Mouse (Mus musculus) myocyte (in vitro differentiated cells): ENCODE measurements at regions not wholly inside any gene's neighbourhood (a gene's known extent, or its start where the extent isn't known, plus 50 kb on each side); places are given as distances from the start of the nearest gene placed in this dataset.

Experiments
- H3K27me3 ChIP-seq: one replicate; pipeline ENCODE4 v1.6.1; 2011; ENCODE audit not compliant: control insufficient read depth, insufficient read depth, insufficient read length
- H3K36me3 ChIP-seq: one replicate; pipeline ENCODE4 v1.6.1; 2011; ENCODE audit not compliant: control insufficient read depth, insufficient read depth
- H3K4me2 ChIP-seq: one replicate; pipeline ENCODE4 v1.6.1; 2011; ENCODE audit warnings: low read depth, control low read depth
- H3K4me3 ChIP-seq: one replicate; pipeline ENCODE4 v1.5.1; 2011; ENCODE audit warnings: mild to moderate bottlenecking, control low read depth, moderate library complexity
- H3K79me2 ChIP-seq: one replicate; pipeline ENCODE4 v1.6.1; 2011; ENCODE audit not compliant: control insufficient read depth, insufficient read depth
- H3ac ChIP-seq: one replicate; pipeline ENCODE4 v1.6.1; 2011; ENCODE audit not compliant: control insufficient read depth, insufficient read length
- CEBPB ChIP-seq: IDR thresholded peaks from 2 replicates; pipeline ENCODE4 v1.6.1; 2011; ENCODE audit warnings: mild to moderate bottlenecking, moderate library complexity; ENCODE audit not compliant: poor library complexity, insufficient read depth, severe bottlenecking
- E2F4 ChIP-seq: IDR thresholded peaks from one replicate; pipeline ENCODE4 v1.6.1; 2011; ENCODE audit warnings: mild to moderate bottlenecking, control low read depth, moderate library complexity; ENCODE audit not compliant: insufficient read depth
- MAX ChIP-seq: IDR thresholded peaks from one replicate; pipeline ENCODE4 v1.6.1; 2011; ENCODE audit warnings: low read depth, mild to moderate bottlenecking, control low read depth
- MYOD1 ChIP-seq, 3 experiments: IDR thresholded peaks; one replicate each; pipeline ENCODE4 v1.6.1; 2011; ENCODE audit warnings: control low read depth in 2 of 3, low read depth in 2 of 3, mild to moderate bottlenecking in 2 of 3, moderate library complexity in 1 of 3; ENCODE audit not compliant: insufficient read length in 2 of 3, control insufficient read depth in 1 of 3
- MYOG ChIP-seq, 3 experiments: IDR thresholded peaks; one replicate each; pipeline ENCODE4 v1.6.1; 2011; ENCODE audit warnings: control low read depth in 2 of 3, low read depth in 2 of 3, mild to moderate bottlenecking in 2 of 3; ENCODE audit not compliant: insufficient read length in 2 of 3, control insufficient read depth in 1 of 3, insufficient read depth in 1 of 3
- POLR2A ChIP-seq: IDR thresholded peaks from one replicate; pipeline ENCODE4 v1.6.1; 2011; ENCODE audit warnings: low read depth, mild to moderate bottlenecking, control low read depth, moderate library complexity; ENCODE audit not compliant: insufficient read length
- POLR2AphosphoS2 ChIP-seq: IDR thresholded peaks from one replicate; pipeline ENCODE4 v1.6.1; 2011; ENCODE audit warnings: low read depth, control low read depth; ENCODE audit not compliant: insufficient read length
- REST ChIP-seq: IDR thresholded peaks from one replicate; pipeline ENCODE4 v1.6.1; 2011; ENCODE audit warnings: mild to moderate bottlenecking, control low read depth, moderate library complexity; ENCODE audit not compliant: insufficient read depth, insufficient read length
- SRF ChIP-seq: IDR thresholded peaks from one replicate; pipeline ENCODE4 v1.6.1; 2011; ENCODE audit warnings: low read depth; ENCODE audit not compliant: control insufficient read depth, insufficient read length
- TCF12 ChIP-seq: IDR thresholded peaks from one replicate; pipeline ENCODE4 v1.6.1; 2011; ENCODE audit warnings: mild to moderate bottlenecking, control low read depth; ENCODE audit not compliant: poor library complexity, insufficient read depth, severe bottlenecking
- TCF3 ChIP-seq: IDR thresholded peaks from one replicate; pipeline ENCODE4 v1.6.1; 2011; ENCODE audit warnings: low read depth, control low read depth; ENCODE audit not compliant: insufficient read length
- USF1 ChIP-seq: IDR thresholded peaks from one replicate; pipeline ENCODE4 v1.6.1; 2011; ENCODE audit warnings: low read depth, mild to moderate bottlenecking, control low read depth, moderate library complexity

DNA sequence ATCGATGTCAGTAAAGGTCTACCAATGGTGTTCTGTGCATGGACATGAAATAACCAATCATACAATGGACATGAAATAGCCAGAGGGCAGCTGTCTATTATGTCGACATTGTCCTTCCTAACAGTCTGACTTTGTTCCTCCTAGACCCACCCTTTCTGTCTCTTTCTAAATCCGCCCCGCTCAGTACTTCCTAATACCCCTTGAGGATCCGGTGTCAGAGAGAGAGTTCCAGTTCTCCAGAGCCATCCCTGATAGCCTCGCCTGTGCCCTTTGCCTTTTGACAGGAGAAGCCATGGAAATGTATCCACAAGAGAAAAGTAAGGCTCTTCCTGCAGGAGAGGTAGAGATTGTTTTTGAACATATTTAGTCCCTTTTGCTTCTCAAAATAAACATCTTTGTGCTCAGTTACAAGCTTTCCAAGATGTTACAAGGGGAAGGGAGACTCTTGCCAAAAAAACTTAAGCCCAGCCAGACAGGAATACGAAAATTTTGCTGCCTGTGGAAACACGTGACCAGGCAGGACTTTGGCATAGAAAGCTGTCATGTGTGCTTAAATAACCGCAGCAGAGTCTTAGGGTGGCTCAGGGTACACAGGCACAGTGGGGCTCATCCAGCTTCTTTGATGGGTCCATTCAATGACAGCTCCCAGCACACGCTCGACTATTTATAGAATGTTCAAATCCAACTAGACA, 92.4 kb upstream of the Jade1 start:
- Histone ChIP-seq H3K36me3 (no peaks in the 10 kb centered on the region), H3K4me2 (no peak overlapping the region), H3K4me3 (no peak overlapping the region), H3K79me2 (no peaks in the 10 kb centered on the region), H3ac (no peak overlapping the region), H3K27me3 (no peaks in the 10 kb centered on the region)
- TF ChIP-seq MYOG (IDR thresholded peaks at IDR 0.05; ENCODE audit: control insufficient read depth in 1 of 3, insufficient read depth in 1 of 3, insufficient read length in 2 of 3, low read depth in 2 of 3): no peak
- peak; percentile 25 for TF ChIP-seq USF1

DNA sequence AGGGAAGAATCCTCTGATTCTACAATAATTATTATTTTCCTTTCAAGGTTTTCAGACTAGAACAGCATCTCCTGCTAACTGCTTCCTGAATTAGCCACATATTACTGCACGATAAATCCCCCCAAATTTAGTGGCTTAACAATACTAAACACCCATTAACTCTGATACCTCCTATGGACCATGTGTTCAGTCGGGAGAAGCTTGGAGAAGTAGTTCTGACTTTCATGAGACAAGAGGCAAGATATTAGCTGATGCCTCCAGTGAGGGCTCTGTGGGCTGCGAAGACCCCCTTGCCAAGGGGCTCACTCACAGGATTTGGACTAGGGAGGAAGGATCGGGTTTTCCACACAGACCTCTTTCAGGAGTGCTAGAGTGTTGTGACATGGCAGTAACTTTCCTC, 95.4 kb upstream of the Jade1 start:
- no peaks in the 10 kb centered on the region for H3K27me3 ChIP-seq
- H3K79me2 ChIP-seq: no peaks in the 10 kb centered on the region
- no peak overlapping the region for H3K4me2 ChIP-seq
- no peak overlapping the region for H3K4me3 ChIP-seq
- no peak overlapping the region for H3ac ChIP-seq
- H3K36me3 ChIP-seq: no peaks in the 10 kb centered on the region
- no peak for TF ChIP-seq SRF
- no peak for TF ChIP-seq CEBPB
- TF ChIP-seq MYOG (IDR thresholded peaks at IDR 0.05; ENCODE audit: control insufficient read depth in 1 of 3, insufficient read depth in 1 of 3, insufficient read length in 2 of 3, low read depth in 2 of 3): no peak
- TF ChIP-seq MAX: no peak
- no peak for TF ChIP-seq REST
- TF ChIP-seq TCF12: no peak
- TF ChIP-seq MYOD1 (IDR thresholded peaks at IDR 0.05; ENCODE audit: control insufficient read depth in 1 of 3, insufficient read length in 2 of 3, low read depth in 2 of 3): no peak
- TF ChIP-seq TCF3: no peak
- TF ChIP-seq USF1: no peak
- TF ChIP-seq POLR2A: no peak

DNA sequence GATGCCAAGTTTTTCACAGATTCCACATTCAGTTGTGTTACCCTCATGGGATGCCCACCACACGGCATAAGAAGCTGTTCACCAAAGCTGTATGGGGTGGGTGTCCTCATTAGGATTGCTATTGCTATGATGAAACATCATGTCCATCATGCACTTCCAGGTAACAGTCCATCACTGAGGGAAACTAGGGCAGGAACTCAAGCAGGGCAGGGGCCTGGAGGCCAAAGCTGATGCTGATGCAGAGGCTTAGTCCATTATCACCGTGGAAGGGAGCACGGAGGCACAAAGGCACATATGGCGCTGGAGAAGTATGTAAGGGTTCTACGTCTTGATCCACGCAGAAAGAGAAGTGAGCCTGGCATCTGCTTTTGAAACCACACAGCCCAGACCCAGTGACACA, 97.4 kb upstream of the Jade1 start:
- H3K27me3 ChIP-seq: no peaks in the 10 kb centered on the region
- no peaks in the 10 kb centered on the region for H3K36me3 ChIP-seq
- no peak overlapping the region for H3ac ChIP-seq
- H3K79me2 ChIP-seq: no peaks in the 10 kb centered on the region
- no peak overlapping the region for H3K4me2 ChIP-seq
- TF ChIP-seq POLR2A (no peak), MYOG (IDR thresholded peaks at IDR 0.05; ENCODE audit: control insufficient read depth in 1 of 3, insufficient read depth in 1 of 3, insufficient read length in 2 of 3, low read depth in 2 of 3) (no peak), TCF12 (no peak), SRF (no peak), CEBPB (no peak), TCF3 (no peak), E2F4 (no peak)
- no peak overlapping the region for H3K4me3 ChIP-seq

DNA sequence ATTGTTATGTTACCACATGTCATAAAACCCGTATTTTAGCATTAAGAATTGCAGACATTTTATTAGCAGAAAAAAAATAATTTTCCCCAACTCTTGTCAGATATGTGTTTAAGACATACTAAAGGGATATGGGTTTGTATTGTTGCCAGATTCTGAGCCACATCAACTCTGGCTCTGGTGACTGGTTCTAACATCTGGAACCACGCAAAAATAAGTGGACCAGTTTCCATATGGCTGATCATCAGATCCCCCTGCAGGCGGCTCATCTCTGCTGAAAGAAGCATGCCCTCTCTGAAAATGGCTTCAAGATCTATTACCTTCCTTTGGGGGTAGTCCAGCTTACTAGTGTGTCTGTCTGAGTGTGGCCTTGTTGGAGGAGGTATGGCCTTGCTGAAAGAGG, 102.0 kb upstream of the Jade1 start:
- Histone ChIP-seq H3K4me2 (no peak overlapping the region), H3K27me3 (no peaks in the 10 kb centered on the region), H3K79me2 (no peaks in the 10 kb centered on the region), H3K36me3 (no peaks in the 10 kb centered on the region), H3K4me3 (no peak overlapping the region), H3ac (no peak overlapping the region)
- TF ChIP-seq TCF3 (no peak), E2F4 (no peak), POLR2A (no peak), MYOG (IDR thresholded peaks at IDR 0.05; ENCODE audit: control insufficient read depth in 1 of 3, insufficient read depth in 1 of 3, insufficient read length in 2 of 3, low read depth in 2 of 3) (no peak), TCF12 (no peak), POLR2AphosphoS2 (no peak), MAX (no peak), CEBPB (no peak), MYOD1 (IDR thresholded peaks at IDR 0.05; ENCODE audit: control insufficient read depth in 1 of 3, insufficient read length in 2 of 3, low read depth in 2 of 3) (no peak), SRF (no peak), REST (no peak), USF1 (no peak)

DNA sequence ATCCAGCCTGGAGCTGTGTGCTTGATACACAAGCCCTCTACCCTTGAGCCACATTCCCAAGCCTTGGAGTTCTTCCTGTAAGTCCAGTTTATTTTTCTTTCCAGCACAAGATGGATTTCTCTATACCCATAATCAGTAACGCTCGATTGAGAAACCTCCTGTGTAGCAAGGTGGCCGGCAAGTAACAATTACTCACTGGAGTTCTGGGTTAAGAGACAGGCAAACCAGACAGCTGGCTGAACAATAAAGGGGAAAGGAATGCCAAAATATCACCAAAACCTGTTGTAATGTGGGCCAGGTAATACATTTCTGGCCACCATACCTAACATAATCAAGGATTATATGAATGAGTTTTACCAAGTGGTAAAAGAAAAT, 102.8 kb upstream of the Jade1 start:
- Histone ChIP-seq H3K79me2 (no peaks in the 10 kb centered on the region), H3K4me3 (no peak overlapping the region), H3K4me2 (no peak overlapping the region), H3K36me3 (no peaks in the 10 kb centered on the region), H3K27me3 (no peaks in the 10 kb centered on the region), H3ac (no peak overlapping the region)
- TF ChIP-seq POLR2A: no peak
- no peak for TF ChIP-seq SRF
